Mouse (Mus musculus) erythroblast, embryonic 14.5 days (primary cell): ENCODE measurements around the gene Rhox3g. TPM values are rescaled to one million over a fixed set of nuclear protein-coding genes. Genes with fewer than 3 reads are reported as not detected.
"Not testable (repeated sequence)": the region's sequence is repeated elsewhere in the genome, so short reads cannot be mapped to it uniquely, and the experiment has no call there.

ENCODE experiments used
- H3K27me3 ChIP-seq: 2 replicates; pipeline ENCODE4 v1.6.1; 2012; ENCODE audit warnings: inconsistent platforms; ENCODE audit not compliant: control insufficient read depth
- H3K36me3 ChIP-seq: 2 replicates; pipeline ENCODE4 v1.6.1; 2012; ENCODE audit warnings: mild to moderate bottlenecking, inconsistent platforms; ENCODE audit not compliant: control insufficient read depth
- H3K4me1 ChIP-seq: 2 replicates; pipeline ENCODE4 v1.6.1; 2012; ENCODE audit warnings: inconsistent platforms; ENCODE audit not compliant: control insufficient read depth
- H3K4me3 ChIP-seq: replicated peaks from 2 replicates; pipeline ENCODE3; 2012; ENCODE audit warnings: moderate library complexity, mild to moderate bottlenecking, inconsistent platforms
- H3K9me3 ChIP-seq: 2 replicates; pipeline ENCODE4 v1.6.1; 2012; ENCODE audit warnings: low read length, inconsistent platforms, mixed read lengths; ENCODE audit not compliant: control insufficient read depth
- polyA plus RNA-seq: library from polyadenylated mRNA; stranded (reverse); fragments of >175 nt; gene quantifications from 2 replicates; pipeline ENCODE4 v1.2.3, GENCODE M21; 2012

The Rhox3g gene
- polyA plus RNA-seq: not detected in 2 replicates

DNA sequence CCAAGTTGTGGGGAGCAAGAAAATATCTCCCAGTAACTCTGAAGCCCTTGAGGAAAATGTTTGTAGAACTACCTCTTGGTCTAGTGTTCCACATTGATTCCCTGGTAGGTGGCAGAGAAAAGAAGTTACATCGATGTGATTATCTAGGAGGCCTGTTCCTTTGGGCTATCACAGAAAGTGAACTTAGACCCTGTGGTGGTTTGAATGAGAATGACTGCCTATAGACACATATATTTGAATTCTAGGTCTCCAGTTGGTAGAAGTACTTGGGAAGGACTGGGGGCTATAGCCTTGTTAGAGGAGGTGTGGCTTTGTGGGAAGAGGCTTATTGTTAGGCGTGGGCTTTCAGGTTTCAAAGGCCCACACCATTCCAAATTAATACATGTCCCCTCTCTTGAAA is at the start of gene Rhox3g:
Rhox3g (minus strand) TSS at position 101 of the 400 bp plus-strand sequence.
- H3K4me1 ChIP-seq, H3K36me3 ChIP-seq, H3K9me3 ChIP-seq, H3K4me3 ChIP-seq, H3K27me3 ChIP-seq: not testable (repeated sequence)

DNA sequence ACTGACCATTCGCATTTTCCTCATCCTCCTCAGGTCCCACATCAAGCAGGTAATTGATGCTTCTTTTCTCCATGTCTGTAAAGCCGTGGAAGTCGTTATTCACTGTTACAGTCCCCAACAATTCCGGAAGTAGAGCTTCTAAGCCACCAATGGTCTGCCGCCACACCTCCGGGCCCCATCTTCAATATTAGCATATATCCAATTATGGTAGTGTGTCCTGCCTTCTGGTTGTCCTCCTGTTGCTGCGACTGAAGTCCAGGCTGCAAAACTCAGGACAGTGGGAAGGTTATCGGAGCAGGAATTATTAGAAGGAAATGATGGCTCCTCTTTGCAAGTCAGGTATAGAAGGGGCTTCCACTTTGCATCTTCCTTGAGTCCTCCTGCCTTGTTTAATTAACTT is 44.8 kb upstream of the Rhox3g start, which contains the start of gene Rhox2h:
Rhox2h (minus strand) TSS at position 101 of the 400 bp plus-strand sequence.
- H3K4me1 ChIP-seq, H3K9me3 ChIP-seq, H3K36me3 ChIP-seq, H3K4me3 ChIP-seq, H3K27me3 ChIP-seq: not testable (repeated sequence)

DNA sequence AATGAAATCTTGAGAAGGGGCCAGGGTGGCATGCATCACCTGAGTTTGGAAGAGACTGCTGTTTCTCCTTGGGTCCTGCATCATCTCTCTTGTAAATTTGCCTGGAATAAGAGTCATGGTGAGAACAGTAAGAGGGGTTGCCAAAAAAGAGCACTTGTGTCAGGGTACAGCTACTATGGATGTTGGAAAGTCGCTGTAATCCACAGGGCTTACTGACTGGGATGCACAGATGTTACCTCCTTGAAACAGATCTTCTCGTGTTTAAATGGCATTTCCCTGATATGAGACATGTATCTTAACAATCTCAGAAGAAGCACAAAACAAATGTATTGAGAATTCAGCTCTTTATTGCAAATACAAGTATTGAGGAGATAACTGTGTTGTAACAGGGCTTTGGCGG is 40.3 kb upstream of the Rhox3g start, which contains the start of gene Rhox3h:
Rhox3h (minus strand) TSS at position 101 of the 400 bp plus-strand sequence.
- not testable (repeated sequence) for H3K27me3 ChIP-seq, H3K4me1 ChIP-seq, H3K4me3 ChIP-seq, H3K36me3 ChIP-seq, H3K9me3 ChIP-seq

DNA sequence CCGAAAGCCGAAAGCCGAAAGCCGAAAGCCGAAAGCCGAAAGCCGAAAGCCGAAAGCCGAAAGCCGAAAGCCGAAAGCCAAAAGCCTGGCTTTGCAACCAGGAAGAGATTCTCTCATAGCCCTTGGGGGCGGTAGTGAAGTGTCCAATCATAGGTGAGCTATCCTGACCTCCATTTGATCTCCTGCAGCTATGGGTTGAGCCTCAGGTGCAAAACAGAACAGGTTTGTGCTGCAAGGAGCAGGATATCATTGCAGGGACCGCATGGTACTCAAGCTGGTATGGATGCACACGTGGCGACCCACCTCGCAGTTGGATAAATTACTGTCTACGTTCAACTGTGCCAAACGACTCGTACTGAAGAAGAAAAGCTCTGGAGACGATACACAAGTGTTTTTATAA is 22.8 kb upstream of the Rhox3g start, which contains the start of gene Rhox4g:
Rhox4g (minus strand) TSS at position 101 of the 400 bp plus-strand sequence.
- H3K9me3 ChIP-seq, H3K36me3 ChIP-seq, H3K4me1 ChIP-seq, H3K27me3 ChIP-seq, H3K4me3 ChIP-seq: not testable (repeated sequence)

DNA sequence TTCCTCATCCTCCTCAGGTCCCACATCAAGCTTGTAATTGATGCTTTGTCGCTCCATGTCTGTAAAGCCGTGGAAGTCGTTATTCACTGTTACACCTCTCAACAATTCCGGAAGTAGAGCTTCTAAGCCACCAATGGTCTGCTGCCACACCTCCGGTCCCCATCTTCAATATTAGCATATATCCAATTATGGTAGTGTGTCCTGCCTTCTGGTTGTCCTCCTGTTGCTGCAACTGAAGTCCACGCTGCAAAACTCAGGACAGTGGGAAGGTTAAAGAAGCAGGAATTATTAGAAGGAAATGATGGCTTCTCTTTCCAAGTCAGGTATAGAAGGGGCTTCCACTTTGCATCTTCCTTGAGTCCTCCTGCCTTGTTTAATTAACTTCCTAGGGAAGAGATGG is 15.0 kb upstream of the Rhox3g start, which contains the start of gene Rhox2g:
Rhox2g (minus strand) TSS at position 101 of the 400 bp plus-strand sequence.
- not testable (repeated sequence) for H3K4me3 ChIP-seq, H3K4me1 ChIP-seq, H3K9me3 ChIP-seq, H3K36me3 ChIP-seq, H3K27me3 ChIP-seq

DNA sequence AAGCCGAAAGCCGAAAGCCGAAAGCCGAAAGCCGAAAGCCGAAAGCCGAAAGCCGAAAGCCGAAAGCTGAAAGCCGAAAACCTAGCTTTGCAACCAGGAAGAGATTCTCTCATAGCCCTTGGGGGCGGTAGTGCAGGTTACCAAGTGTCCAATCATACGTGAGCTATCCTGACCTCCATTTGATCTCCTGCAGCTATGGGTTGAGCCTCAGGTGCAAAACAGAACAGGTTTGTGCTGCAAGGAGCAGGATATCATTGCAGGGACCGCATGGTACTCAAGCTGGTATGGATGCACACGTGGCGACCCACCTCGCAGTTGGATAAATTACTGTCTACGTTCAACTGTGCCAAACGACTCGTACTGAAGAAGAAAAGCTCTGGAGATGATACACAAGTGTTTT is 20.8 kb downstream of the Rhox3g start, which contains the start of gene Rhox4f:
Rhox4f (minus strand) TSS at position 101 of the 400 bp plus-strand sequence.
- not testable (repeated sequence) for H3K36me3 ChIP-seq, H3K4me1 ChIP-seq, H3K9me3 ChIP-seq, H3K27me3 ChIP-seq, H3K4me3 ChIP-seq

DNA sequence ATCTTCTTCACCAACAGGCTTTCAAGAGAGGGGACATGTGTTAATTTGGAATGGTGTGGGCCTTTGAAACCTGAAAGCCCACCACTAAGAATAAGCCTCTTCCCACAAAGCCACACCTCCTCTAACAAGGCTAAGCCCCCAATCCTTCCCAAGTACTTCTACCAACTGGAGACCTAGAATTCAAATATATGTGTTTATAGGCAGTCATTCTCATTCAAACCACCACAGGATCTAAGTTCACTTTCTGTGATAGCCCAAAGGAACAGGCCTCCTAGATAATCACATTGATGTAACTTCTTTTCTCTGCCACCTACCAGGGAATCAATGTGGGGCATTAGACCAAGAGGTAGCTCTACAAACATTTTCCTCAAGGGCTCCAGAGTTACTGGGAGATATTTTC is 47.7 kb downstream of the Rhox3g start, which contains the start of gene Rhox3f:
Rhox3f (plus strand) TSS at position 301 of the 400 bp plus-strand sequence.
- not testable (repeated sequence) for H3K9me3 ChIP-seq, H3K4me1 ChIP-seq, H3K27me3 ChIP-seq, H3K4me3 ChIP-seq, H3K36me3 ChIP-seq

Other genes with a start within 250 kb of the Rhox3g start
- gene Rhox3a2, start 248.6 kb downstream of the Rhox3g start, polyA plus RNA-seq: not detected in 2 replicates
- not detected in 2 replicates for gene Rhox4a2, start 237.8 kb downstream of the Rhox3g start, polyA plus RNA-seq
- not detected in 2 replicates for gene Rhox2b, start 216.5 kb downstream of the Rhox3g start, polyA plus RNA-seq
- not detected in 2 replicates for gene Rhox4b, start 196.1 kb downstream of the Rhox3g start, polyA plus RNA-seq
- not detected in 2 replicates for gene Rhox2c, start 174.9 kb downstream of the Rhox3g start, polyA plus RNA-seq
- not detected in 2 replicates for gene Rhox3c, start 170.0 kb downstream of the Rhox3g start, polyA plus RNA-seq
- gene Rhox4c, start 148.3 kb downstream of the Rhox3g start, polyA plus RNA-seq: not detected in 2 replicates
- gene Rhox2d, start 135.2 kb downstream of the Rhox3g start, polyA plus RNA-seq: not detected in 2 replicates
- not detected in 2 replicates for gene Rhox4d, start 114.3 kb downstream of the Rhox3g start, polyA plus RNA-seq
- not detected in 2 replicates for gene Rhox2e, start 98.2 kb downstream of the Rhox3g start, polyA plus RNA-seq
- not detected in 2 replicates for gene Rhox3e, start 86.6 kb downstream of the Rhox3g start, polyA plus RNA-seq
- gene Rhox4e, start 71.2 kb downstream of the Rhox3g start, polyA plus RNA-seq: not detected in 2 replicates
- gene Rhox2f, start 57.2 kb downstream of the Rhox3g start, polyA plus RNA-seq: not detected in 2 replicates
- gene Rhox3f, start 47.6 kb downstream of the Rhox3g start, polyA plus RNA-seq: not detected in 2 replicates
- not detected in 2 replicates for gene Rhox4f, start 20.9 kb downstream of the Rhox3g start, polyA plus RNA-seq
- not detected in 2 replicates for gene Rhox2g, start 14.9 kb upstream of the Rhox3g start, polyA plus RNA-seq
- gene Rhox4g, start 22.7 kb upstream of the Rhox3g start, polyA plus RNA-seq: not detected in 2 replicates
- not detected in 2 replicates for gene Rhox3h, start 40.2 kb upstream of the Rhox3g start, polyA plus RNA-seq
- gene Rhox2h, start 44.7 kb upstream of the Rhox3g start, polyA plus RNA-seq: not detected in 2 replicates
- gene Rhox5, start 176.2 kb upstream of the Rhox3g start, polyA plus RNA-seq: 0.07 TPM in 1 of 2 replicates, not detected in the other
- gene Rhox6, start 198.3 kb upstream of the Rhox3g start, polyA plus RNA-seq: not detected in 2 replicates
- not detected in 2 replicates for gene Rhox7a, start 203.1 kb upstream of the Rhox3g start, polyA plus RNA-seq